Mouse (Mus musculus) kidney, embryonic 15.5 days (tissue): ENCODE measurements around the gene Srxn1. TPM values are rescaled to one million over a fixed set of nuclear protein-coding genes. Genes with fewer than 3 reads are reported as not detected.

ENCODE experiments used
- ATAC-seq: fragments of 200-750 bp; cut with Nextera tagmentation; replicated peaks from 2 replicates; pipeline ENCODE4 v1.8.0; 2017; ENCODE audit warnings: moderate TSS enrichment; ENCODE audit not compliant: low FRiP score
- H3K27ac ChIP-seq: fragments of 300-500 bp; sonication (generic); 2 replicates; pipeline ENCODE4 v1.5.1; 2015; ENCODE audit warnings: mild to moderate bottlenecking, inconsistent platforms
- H3K27me3 ChIP-seq: fragments of 300-500 bp; sonication (generic); 2 replicates; pipeline ENCODE4 v1.6.1; 2015; ENCODE audit warnings: inconsistent platforms
- H3K36me3 ChIP-seq: fragments of 300-500 bp; sonication (generic); 2 replicates; pipeline ENCODE4 v1.6.1; 2015; ENCODE audit warnings: inconsistent platforms
- H3K4me1 ChIP-seq: fragments of 300-500 bp; sonication (generic); 2 replicates; pipeline ENCODE4 v1.6.1; 2015; ENCODE audit warnings: inconsistent platforms
- H3K4me2 ChIP-seq: fragments of 300-500 bp; sonication (generic); 2 replicates; pipeline ENCODE4 v1.6.1; 2015; ENCODE audit warnings: moderate library complexity, mild to moderate bottlenecking, inconsistent platforms
- H3K4me3 ChIP-seq: fragments of 300-500 bp; sonication (generic); replicated peaks from 2 replicates; pipeline ENCODE4 v1.5.1; 2015; ENCODE audit warnings: mild to moderate bottlenecking, inconsistent platforms
- H3K9ac ChIP-seq: fragments of 300-500 bp; sonication (generic); 2 replicates; pipeline ENCODE4 v1.6.1; 2015; ENCODE audit warnings: mild to moderate bottlenecking, inconsistent platforms
- H3K9me3 ChIP-seq: fragments of 300-500 bp; sonication (generic); replicated peaks from 2 replicates; pipeline ENCODE4 v1.6.1; 2016; ENCODE audit warnings: inconsistent platforms
- WGBS: fragments of 180-500 bp; shearing (Covaris S2); methylation state at CpG from one replicate; pipeline ENCODE4 v1.1.7; 2015; ENCODE audit warnings: mixed read lengths; 5-methylcytosine and 5-hydroxymethylcytosine counted together
- polyA plus RNA-seq: library from polyadenylated mRNA; unstranded; fragments of >200 nt; fragmentation: Nextera tagmentation; extraction: Ambion mirVana; gene quantifications from 2 replicates; pipeline ENCODE4 v1.2.1, GENCODE M21; 2015

The Srxn1 gene
- polyA plus RNA-seq, 1 experiment from 2014 or later: 14.5 TPM

DNA sequence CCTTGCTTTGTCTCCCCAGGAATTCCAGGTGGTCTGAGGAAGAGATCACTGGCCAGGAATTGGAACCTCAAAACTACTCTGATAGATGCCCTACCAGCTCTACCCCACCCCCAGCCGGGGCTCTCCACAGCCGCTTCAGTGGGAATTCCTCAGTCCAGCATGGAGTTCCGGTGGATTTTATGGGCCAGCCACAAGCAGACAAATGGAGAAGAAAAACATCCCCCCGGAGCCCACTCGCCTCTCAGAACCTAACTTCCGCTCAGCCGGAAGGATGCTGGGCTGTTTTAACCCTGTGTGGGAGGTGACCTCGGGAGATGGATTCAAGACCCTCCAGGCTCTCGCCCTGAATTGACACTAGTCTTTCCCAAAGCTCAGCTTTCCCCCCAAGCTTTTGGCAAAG, 26.7 kb downstream of the Srxn1 start:
- Histone ChIP-seq H3K9me3 (peaks cover 4% of the 10 kb centered on the region; the same call in 1 of the 2 replicates), H3K4me2 (peak overlapping the region; percentile 5; the same call in 1 of the 2 replicates), H3K4me3 (no peak overlapping the region), H3K9ac (no peak overlapping the region), H3K4me1 (peaks cover 14% of the 10 kb centered on the region), H3K36me3 (no peaks in the 10 kb centered on the region), H3K27me3 (peaks cover 2% of the 10 kb centered on the region; the same call in 1 of the 2 replicates), H3K27ac (no peak overlapping the region)
- ATAC-seq: no peak
- 2% methylated on average over 9 of the region's 9 CpGs for WGBS

DNA sequence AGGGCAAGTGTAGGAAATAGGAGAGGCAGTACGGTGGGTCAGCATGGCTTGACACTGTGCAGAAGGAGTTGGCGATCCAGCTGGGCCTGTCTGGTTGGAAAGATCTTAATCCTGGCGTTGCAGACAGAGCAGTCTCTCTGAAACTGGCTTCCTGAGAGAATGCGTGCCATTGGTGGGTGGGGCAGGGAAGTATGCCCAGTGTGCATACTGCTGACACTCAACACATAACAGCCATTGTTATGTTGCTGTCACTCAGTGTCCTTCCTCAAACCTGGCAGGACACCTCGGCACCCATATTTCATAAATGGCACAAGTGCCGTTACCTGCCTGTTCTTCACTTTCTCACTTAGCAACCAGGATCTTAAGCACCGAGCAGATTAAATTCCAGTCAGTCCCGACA, 27.4 kb downstream of the Srxn1 start:
- 37% methylated on average over 8 of the region's 8 CpGs for WGBS
- Histone ChIP-seq H3K27ac (no peak overlapping the region), H3K27me3 (peaks cover 2% of the 10 kb centered on the region; the same call in 1 of the 2 replicates), H3K36me3 (no peaks in the 10 kb centered on the region), H3K4me3 (no peak overlapping the region), H3K4me2 (no peak overlapping the region), H3K9ac (no peak overlapping the region), H3K9me3 (peaks cover 4% of the 10 kb centered on the region; the same call in 1 of the 2 replicates), H3K4me1 (peaks cover 14% of the 10 kb centered on the region)
- ATAC-seq: no peak

DNA sequence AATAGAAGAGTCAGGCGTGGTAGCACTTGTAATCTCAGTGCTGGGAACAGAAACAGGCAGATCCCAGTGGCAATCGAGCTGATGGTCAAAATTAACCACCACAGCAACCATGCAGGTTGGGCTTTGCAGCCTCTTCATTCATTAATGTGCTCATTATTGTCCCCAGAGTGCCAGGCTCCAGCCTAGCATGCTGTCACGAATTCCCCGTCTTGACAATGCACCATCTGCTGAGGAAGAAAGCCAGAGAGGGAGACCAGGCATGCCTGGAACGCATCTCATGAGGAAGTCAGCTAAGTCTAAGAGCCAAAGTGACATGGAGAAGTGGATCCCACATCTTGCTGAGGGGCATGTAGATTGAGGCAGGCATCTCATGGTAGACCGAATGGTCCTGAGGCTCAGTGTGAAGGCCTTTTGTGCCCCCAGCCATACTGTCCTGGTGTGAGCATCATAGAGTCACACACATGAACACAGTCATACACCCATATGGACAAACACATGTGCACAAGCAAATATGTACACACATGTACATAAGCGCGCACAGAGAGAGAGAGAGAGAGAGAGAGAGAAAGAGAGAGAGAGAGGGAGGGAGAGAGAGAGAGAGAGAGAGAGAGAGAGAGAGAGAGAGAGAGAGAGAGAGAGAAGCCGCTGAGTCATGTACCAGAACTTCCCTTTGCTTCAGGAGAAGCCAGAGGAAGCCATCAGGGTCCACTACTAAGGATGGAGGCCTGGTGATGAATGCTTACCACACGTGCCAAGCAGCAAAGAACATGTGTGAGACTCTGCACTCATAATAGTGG, 34.1 kb downstream of the Srxn1 start:
- Histone ChIP-seq H3K4me2 (no peak overlapping the region), H3K4me1 (peaks cover 40% of the 10 kb centered on the region), H3K27me3 (peaks cover 33% of the 10 kb centered on the region), H3K9me3 (no peaks in the 10 kb centered on the region), H3K9ac (no peak overlapping the region), H3K4me3 (no peak overlapping the region), H3K36me3 (no peaks in the 10 kb centered on the region), H3K27ac (no peak overlapping the region)
- WGBS: 74% methylated on average over 10 of the region's 10 CpGs
- no peak for ATAC-seq

DNA sequence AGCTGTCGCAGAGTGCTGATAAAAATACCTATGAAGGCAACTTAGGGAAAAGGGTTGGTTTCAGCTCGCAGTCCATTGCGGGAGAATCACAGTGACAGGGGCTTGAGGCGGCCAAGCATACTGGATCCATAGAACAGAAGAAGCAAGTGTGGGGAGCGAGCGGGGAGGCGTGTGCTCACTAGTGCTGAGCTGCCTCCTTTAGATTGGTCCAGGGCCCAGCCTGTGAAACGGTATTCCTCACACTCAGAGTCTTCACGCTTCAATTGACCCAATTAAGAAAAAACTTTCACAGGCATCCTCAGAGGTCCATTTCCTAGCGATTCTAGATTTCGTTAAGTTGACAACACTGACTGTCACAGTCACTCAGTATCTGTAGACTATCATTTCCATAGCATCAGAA, 35.6 kb downstream of the Srxn1 start:
- no peak for ATAC-seq
- no peaks in the 10 kb centered on the region for H3K9me3 ChIP-seq
- 38% methylated on average over 11 of the region's 11 CpGs for WGBS
- no peak overlapping the region for H3K4me3 ChIP-seq
- H3K4me1 ChIP-seq: peaks cover 40% of the 10 kb centered on the region
- peaks cover 48% of the 10 kb centered on the region for H3K27me3 ChIP-seq
- H3K27ac ChIP-seq: 0 out of 2 replicates have a peak overlapping the region, but pooled peaks have one; percentile 79
- peak overlapping the region; percentile 96; the same call in 1 of the 2 replicates for H3K4me2 ChIP-seq
- H3K36me3 ChIP-seq: no peaks in the 10 kb centered on the region
- no peak overlapping the region for H3K9ac ChIP-seq

DNA sequence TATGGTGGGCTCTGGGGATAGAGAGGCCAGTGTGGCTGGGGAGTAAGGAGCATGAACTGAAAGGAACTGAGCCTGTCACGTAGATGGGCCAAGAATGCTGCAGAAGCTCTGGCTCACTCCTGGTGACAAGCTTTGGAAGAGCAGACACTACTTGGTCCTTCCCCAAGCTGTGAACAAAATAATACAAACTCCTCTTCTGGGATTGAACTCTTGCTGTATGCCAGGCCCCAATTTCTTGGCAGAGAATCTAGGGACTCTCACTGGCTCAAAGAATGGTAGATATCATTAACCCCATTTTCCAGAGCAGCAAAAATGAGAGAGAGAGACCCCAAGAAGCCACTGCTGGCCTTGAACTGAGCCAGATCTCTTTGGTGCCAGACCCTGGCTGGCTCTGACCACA, 36.2 kb downstream of the Srxn1 start:
- peak overlapping the region; percentile 79 for H3K27ac ChIP-seq
- no peaks in the 10 kb centered on the region for H3K36me3 ChIP-seq
- H3K4me2 ChIP-seq: peak overlapping the region; percentile 96
- peak overlapping the region; percentile 57 for H3K4me3 ChIP-seq
- 45% methylated on average over 1 of the region's 1 CpGs for WGBS
- H3K27me3 ChIP-seq: peaks cover 54% of the 10 kb centered on the region
- no peaks in the 10 kb centered on the region for H3K9me3 ChIP-seq
- no peak overlapping the region for H3K9ac ChIP-seq
- H3K4me1 ChIP-seq: peaks cover 40% of the 10 kb centered on the region
- ATAC-seq: no peak

DNA sequence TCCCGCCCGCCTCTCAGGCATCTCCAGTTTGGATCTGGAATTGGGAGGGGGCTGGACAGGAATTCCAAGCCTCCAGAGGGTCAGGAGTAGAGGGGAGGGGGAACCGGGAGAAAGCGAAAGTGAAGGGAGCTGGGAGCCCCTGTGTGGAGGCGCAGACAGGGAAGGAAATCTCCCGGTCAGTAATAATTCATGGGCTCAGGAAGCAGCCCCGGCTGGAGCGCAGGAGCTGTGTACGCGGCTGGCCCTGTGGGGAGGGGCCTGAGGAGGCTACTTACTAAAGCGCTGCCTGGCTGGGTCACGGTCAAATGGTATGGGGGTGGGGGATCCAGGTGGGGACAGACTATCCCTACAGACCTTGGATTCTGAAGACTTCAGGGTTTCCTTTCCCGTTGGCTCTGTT, 36.7 kb downstream of the Srxn1 start:
- Histone ChIP-seq H3K9ac (no peak overlapping the region), H3K27me3 (peaks cover 56% of the 10 kb centered on the region), H3K9me3 (no peaks in the 10 kb centered on the region), H3K4me2 (peak overlapping the region; percentile 96), H3K4me1 (peaks cover 42% of the 10 kb centered on the region), H3K36me3 (no peaks in the 10 kb centered on the region), H3K27ac (peak overlapping the region; percentile 79), H3K4me3 (peak overlapping the region; percentile 57)
- ATAC-seq: peak; percentile 88
- 0% methylated on average over 13 of the region's 13 CpGs for WGBS

DNA sequence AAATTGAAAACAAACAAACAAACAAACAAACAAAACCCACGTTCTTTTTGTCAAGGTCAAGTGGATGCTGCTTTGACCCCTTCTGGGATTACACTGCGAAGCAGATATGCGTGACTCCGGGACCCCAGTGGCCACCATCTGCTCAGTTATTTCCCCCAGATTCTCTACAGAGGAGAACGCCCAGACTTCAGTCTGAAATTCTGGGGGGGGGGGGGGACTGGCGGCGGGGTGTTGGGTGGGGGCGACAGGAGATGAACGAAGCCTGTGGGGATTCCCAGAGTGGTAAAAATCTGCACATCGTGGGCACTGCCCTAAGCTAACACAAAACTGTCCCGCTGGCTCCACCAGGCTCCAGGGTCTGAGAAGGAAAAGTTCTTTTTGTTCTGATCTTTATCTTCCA, 37.3 kb downstream of the Srxn1 start:
- H3K4me1 ChIP-seq: peaks cover 44% of the 10 kb centered on the region
- WGBS: 1% methylated on average over 11 of the region's 11 CpGs
- H3K27me3 ChIP-seq: peaks cover 56% of the 10 kb centered on the region
- no peak overlapping the region for H3K9ac ChIP-seq
- H3K9me3 ChIP-seq: no peaks in the 10 kb centered on the region
- H3K4me2 ChIP-seq: peak overlapping the region; percentile 96
- H3K27ac ChIP-seq: peak overlapping the region; percentile 79
- no peak for ATAC-seq
- H3K36me3 ChIP-seq: no peaks in the 10 kb centered on the region
- peak overlapping the region; percentile 57 for H3K4me3 ChIP-seq

DNA sequence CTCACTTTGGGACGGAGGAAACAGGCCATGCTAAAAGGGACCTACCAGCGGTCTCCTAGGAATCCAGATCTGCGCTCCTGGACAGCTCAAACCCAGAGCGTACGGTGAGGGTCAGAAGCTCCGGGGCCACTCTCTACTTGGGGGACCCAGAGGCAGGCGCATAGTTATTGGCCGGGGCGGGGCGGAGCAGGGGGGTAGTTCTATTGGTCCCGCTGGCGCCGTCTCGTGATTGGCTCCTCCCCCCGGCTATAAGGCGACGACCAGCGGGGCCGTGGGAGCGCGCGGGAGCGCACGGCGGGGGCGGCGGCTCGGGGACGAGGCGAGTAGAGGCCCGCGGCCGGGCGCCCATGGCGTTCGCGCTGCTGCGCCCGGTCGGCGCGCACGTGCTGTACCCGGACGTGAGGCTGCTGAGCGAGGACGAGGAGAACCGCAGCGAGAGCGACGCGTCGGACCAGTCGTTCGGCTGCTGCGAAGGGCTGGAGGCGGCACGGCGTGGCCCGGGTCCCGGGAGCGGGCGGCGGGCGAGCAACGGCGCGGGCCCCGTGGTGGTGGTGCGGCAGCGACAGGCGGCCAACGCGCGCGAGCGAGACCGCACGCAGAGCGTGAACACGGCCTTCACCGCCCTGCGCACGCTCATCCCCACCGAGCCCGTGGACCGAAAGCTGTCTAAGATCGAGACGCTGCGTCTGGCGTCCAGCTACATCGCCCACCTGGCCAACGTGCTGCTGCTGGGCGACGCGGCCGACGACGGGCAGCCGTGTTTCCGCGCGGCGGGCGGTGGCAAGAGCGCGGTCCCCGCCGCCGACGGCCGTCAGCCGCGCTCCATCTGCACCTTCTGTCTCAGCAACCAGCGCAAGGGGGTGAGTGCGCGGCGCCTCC, 38.2 kb downstream of the Srxn1 start, which contains the start of gene Tcf15:
TSS of gene Tcf15 (plus strand) at position 283 of the 879 bp plus-strand sequence.
- no peaks in the 10 kb centered on the region for H3K36me3 ChIP-seq
- WGBS: under 1% methylated on average over 110 of the region's 118 CpGs
- peak within 1 kb of the TSS; percentile 79 for H3K27ac ChIP-seq
- peak; percentile 81 for ATAC-seq
- H3K9ac ChIP-seq: peak within 1 kb of the TSS; percentile 57
- no peaks in the 10 kb centered on the region for H3K9me3 ChIP-seq
- H3K4me3 ChIP-seq: peak within 1 kb of the TSS; percentile 57
- peaks cover 44% of the 10 kb centered on the region for H3K4me1 ChIP-seq
- peak within 1 kb of the TSS; percentile 96 for H3K4me2 ChIP-seq
- H3K27me3 ChIP-seq: peaks cover 56% of the 10 kb centered on the region

DNA sequence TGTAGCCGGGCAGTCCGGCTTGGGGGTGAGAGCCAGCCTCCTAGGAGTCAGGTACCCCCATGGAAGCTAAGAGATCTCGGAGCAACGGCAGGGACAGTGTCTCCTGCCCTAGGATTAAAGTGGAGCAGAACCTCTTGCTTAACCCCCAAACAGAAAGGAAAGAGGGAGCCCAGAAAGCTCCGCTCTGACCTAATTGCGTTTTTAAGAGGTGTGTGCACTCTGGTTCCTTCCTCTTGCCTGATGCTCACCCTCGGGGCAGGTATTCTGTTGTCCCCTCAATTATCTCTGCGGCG, 38.8 kb downstream of the Srxn1 start:
- Histone ChIP-seq H3K36me3 (no peaks in the 10 kb centered on the region), H3K9ac (peak overlapping the region; percentile 57), H3K4me3 (peak overlapping the region; percentile 57), H3K27ac (no peak overlapping the region), H3K4me2 (peak overlapping the region; percentile 96), H3K27me3 (peaks cover 56% of the 10 kb centered on the region), H3K9me3 (no peaks in the 10 kb centered on the region), H3K4me1 (peaks cover 44% of the 10 kb centered on the region)
- ATAC-seq: no peak
- 16% methylated on average over 9 of the region's 9 CpGs for WGBS

DNA sequence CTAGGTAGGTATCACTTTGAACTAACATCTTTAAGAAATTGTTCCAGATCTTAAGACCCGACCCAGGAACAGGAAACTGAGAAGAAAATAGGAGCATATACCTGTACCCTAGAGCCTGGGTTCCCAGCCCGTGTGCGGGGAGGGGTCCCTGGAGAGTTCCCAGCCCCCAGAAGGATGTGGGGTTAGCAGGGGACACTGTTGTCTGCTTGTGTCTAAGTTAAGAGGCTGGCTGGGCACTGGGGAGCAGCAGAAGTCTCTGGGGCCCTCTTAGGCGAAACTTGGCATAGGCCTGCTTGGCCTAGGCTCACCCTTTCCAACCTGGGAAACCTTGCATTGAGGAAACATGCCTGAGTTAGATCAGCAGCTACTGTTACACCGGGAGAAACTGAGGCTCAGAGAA, 39.2 kb downstream of the Srxn1 start:
- H3K9me3 ChIP-seq: no peaks in the 10 kb centered on the region
- 72% methylated on average over 5 of the region's 5 CpGs for WGBS
- H3K4me1 ChIP-seq: peaks cover 44% of the 10 kb centered on the region
- no peak overlapping the region for H3K27ac ChIP-seq
- no peaks in the 10 kb centered on the region for H3K36me3 ChIP-seq
- H3K9ac ChIP-seq: peak overlapping the region; percentile 57; the same call in 1 of the 2 replicates
- no peak for ATAC-seq
- peak overlapping the region; percentile 96 for H3K4me2 ChIP-seq
- H3K27me3 ChIP-seq: peaks cover 56% of the 10 kb centered on the region
- H3K4me3 ChIP-seq: peak overlapping the region; percentile 57

DNA sequence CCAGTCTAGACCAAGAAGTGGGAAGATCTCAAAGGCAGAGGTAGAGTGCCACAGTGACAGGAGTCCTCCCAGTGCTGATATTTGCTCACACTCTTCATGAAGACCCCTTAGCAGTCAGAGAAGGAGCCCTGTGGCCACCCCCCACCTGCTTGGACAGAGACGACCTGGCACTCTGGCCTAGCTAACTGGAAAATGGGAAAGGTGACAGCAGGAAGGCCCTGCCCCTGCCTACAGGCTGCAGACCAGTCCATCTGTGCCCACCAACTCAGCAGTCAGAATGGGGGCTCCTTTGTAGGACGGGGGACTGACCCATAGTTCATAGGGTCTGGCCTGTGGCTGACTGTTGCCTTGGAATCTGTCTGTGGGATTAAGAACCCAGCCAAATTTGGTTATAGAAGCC, 40.4 kb downstream of the Srxn1 start:
- peak overlapping the region; percentile 57; the same call in 1 of the 2 replicates for H3K4me3 ChIP-seq
- peaks cover 51% of the 10 kb centered on the region for H3K27me3 ChIP-seq
- H3K36me3 ChIP-seq: no peaks in the 10 kb centered on the region
- peaks cover 42% of the 10 kb centered on the region for H3K4me1 ChIP-seq
- WGBS: 78% methylated on average over 2 of the region's 2 CpGs
- no peaks in the 10 kb centered on the region for H3K9me3 ChIP-seq
- H3K9ac ChIP-seq: no peak overlapping the region
- H3K27ac ChIP-seq: no peak overlapping the region
- peak overlapping the region; percentile 96 for H3K4me2 ChIP-seq
- no peak for ATAC-seq

DNA sequence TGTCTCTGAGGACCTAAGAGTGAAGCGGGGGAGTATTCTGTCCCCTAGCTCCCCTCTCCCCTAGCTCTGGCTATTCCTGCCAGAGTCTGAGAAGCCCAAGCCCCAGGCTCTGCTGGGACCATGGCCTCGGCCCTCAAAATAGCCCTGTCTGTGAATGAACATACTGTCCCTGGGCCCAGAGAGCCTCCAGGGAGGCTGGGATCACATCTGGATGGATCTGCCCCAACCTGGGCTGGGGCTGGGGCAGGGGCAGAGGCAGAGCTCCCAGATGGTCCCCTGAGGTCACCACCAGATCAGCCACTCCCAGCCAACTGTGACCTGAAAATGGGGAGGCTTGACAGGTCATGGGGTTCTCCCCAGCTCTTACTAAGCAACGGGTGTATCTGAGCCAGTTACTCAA, 41.8 kb downstream of the Srxn1 start:
- H3K4me1 ChIP-seq: peaks cover 28% of the 10 kb centered on the region
- ATAC-seq: no peak
- H3K9ac ChIP-seq: no peak overlapping the region
- 62% methylated on average over 3 of the region's 3 CpGs for WGBS
- H3K36me3 ChIP-seq: no peaks in the 10 kb centered on the region
- peaks cover 46% of the 10 kb centered on the region for H3K27me3 ChIP-seq
- H3K4me2 ChIP-seq: no peak overlapping the region
- no peaks in the 10 kb centered on the region for H3K9me3 ChIP-seq
- no peak overlapping the region for H3K27ac ChIP-seq
- H3K4me3 ChIP-seq: no peak overlapping the region
